Mouse (Mus musculus) heart, adult 11 months (tissue): ENCODE data around the gene Itk.

Experiments
- DNase-seq: peaks from one replicate; pipeline ENCODE4 v3.0.0; 2022

The Itk gene

DNA sequence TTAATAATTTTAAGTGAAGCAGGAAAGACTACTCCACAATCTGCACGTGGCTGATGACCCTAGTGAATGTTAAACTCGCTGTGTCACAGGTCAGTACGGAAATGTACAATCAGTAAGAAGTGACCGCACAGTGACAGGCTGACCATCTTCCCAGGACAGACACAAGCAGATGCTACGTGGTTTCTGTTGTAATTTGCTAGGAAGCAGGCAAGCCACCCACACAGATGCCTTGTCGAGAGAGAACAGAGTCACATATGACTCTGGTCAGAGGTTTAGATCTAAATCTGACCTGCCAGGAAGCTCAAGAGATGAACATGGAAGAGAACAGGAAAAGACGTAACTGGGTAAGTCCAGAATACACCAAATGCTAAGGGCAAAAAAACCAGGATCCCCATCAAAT, 3.6 kb upstream of the Itk start:
- DNase-seq: peak; percentile 37

DNA sequence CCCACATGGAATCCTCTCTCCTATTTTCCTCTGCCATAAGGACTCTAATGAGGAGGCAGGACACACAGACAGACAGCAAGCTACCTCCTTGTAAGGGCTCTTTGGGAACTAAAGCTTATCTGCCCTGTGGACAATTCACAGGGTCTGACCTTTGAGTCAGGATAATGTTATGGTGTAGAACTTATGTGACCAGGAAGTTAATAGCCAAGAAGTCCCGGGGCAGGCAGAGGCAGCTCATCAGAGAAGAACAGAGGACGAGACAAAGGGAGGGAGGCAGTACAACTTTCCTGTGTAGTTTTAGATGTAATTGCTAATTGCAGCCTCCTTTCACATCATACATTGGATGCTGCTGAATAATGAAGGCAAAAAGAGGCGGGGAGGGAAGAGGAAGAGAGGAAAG, 1.3 kb upstream of the Itk start:
- peak; percentile 62 for DNase-seq

DNA sequence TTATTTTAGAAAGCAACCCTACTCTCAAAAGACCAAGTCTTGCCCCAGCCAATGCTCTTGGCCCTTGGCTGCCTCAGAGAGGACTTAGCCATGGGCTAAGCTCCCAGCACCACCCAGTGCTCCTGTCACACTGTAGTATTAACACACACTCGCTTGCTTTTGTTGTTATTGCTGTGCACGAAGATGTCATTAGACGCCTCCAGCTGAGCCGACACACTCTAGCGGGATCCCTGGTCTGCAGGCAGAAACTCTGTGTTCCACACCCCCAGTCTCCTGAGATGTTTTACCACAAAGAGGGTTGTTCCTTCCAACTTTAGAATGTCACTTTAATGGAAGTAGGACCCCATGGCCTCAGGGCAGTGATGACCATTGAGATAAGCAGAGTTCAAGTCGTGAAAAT, 877 bp downstream of the Itk start:
- DNase-seq: peak; percentile 84

DNA sequence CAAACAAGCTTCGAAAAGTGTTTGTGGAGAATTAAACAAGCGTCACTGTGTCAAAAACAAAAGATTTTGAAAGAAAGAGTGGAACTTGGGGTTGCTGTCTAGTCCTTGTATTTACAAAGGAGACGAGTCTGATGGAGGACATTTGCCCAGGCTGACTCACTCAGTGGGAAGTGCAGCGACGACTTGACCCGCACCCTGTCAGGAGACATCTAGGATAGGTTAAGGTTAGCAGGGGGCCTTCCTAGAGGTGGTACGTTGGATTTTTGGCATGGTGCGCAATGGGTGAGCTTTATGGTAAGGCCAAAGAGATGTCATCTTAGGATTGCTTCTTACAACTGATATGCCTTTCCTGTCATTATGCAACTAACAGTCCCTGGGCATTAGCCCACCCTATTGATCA, 2.3 kb downstream of the Itk start:
- DNase-seq: peak; percentile 66

DNA sequence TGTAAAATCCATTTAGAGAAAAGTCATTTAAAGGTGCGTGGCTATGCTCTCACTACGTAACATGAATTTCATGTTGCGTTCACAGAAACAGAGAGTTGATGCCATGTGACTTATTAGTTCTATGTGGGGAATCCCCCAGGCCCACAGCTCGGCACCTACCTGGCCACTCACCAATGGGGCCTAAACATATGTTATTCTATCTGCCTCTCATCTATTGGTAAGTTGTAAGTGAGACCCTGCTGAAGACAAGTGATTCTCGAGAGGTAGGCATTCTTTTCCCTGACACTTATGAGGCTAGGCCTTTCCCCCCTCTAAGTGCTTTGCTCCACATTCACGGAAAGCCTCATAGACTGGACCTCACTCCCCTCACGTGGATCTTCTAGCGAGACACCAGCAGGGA, 2.8 kb downstream of the Itk start:
- peak; percentile 50 for DNase-seq

DNA sequence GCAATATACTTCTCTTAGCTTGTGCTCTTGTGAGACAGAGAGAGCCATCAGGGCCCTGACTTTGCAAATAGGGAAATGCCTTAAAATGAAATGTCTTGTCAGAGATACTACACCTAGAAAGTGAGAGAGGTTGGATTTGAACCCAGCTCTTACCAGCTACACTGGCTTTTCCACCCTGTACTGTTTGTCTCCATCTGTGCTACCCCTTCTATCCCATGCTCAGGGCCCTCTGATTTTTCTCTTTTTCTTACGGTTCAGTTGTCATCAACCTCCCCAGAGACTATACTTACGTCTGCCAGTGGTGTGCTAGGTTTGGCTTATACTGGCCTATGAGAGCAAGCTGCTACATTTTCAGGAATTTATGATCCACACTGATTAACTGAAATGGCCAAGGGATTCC, 4.4 kb downstream of the Itk start:
- DNase-seq: peak; percentile 52

DNA sequence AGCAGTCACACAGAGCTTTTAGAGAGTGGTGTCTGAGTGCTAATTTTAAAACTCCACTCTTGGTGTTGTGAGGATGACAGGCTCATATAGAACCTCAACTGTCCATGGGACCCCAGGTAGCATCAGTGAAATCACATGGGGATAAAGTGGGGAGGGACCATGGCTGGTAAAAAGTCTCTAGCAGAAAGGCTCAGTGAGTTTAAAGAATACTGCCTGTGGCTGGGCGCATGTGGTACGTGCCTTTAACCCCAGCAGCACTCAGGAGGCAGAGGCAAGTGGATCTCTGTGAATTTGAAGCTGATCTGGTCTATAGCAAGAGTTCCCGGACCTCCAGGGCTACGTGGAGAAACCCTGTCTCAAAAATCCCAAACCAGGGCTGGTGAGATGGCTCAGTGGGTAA, 6.8 kb downstream of the Itk start:
- peak; percentile 74 for DNase-seq

DNA sequence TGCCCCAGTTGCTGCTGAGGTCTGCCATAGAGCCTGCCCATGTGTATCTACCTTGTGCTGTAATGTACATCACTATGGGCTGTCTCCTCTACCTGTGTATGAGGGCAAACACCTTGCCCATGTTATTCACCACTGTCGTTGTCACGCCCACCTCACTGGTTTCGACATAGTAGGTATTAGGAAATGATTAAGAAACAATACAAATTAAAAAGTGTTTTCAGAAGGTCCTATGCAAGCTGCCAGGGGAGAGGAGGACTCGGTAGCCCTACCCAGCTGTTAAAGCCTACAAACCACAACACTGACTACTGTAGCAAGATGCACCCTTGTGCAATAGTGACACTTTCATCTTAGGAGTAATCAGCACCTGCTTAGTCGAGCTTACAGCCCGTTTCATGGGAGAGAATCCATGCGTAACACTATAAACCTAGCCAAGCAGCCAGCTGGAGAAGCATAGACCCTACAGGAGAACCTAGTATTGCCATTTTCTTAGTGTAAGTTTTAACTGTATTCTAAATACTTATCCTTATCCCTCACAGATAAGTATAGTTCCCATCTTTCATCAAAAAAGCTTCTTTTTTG, 9.1 kb downstream of the Itk start:
- peak; percentile 68 for DNase-seq

DNA sequence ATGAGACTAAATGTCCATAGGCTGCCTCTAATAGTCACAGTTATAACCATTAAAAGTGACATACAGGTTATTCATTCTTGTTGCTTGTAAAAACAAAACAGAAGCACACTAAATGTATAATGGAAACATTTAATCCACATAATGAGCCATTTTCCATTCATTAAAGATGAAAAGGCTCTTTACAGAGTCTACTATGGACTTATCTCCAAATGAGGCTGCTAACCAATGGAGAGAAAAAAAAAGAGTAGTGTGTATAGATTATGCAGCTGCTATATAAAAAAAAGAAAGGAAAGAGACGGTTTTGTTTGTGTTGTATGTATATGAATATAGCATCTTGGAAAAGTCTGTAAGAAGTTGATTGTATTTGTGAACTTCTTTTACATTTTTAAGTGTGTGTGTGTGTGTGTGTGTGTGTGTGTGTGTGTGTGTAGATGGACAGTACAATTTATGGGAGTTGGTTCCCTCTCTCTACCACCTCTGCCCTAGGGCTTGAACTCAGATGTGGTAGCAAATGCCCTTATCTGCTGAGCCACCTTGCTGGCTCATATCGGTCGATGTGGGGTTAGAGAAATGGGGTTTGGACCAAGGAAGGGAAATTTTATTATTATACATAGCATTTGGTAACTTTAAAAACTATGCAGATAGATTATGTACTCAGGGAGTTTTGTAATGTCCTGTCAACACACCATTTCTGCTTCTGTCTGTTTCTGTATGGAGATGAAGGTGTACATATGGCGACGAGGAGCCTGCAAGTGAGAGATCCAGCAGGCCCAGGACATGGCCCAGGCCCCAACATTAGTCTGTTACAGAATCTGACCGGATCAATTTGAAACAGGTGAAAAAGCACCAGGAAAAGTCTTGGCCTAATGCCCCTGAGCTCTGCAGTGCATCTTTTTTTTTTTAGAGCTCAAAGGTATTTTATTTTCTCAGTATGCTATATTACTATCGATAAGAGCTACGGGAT, 11.2 kb downstream of the Itk start:
- peak; percentile 14 for DNase-seq

DNA sequence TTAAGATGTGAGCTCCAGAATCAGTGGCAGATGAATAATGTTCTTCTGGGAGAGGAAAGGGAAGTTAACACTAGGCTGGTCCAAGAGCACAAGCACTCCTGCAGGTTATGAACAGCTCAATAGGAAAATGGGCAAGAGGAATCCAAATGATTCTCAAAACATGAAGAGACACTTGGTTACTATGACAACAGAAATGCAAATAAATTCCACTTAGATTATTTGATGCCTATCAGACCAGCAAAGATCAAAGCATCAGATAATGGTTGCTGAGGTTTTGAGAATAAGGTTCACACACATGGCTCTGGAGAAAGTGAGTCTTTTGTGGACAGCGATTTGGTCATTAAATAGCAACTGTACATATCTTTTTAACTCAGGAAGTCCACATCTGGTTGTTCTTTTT, 12.0 kb downstream of the Itk start:
- DNase-seq: no peak

DNA sequence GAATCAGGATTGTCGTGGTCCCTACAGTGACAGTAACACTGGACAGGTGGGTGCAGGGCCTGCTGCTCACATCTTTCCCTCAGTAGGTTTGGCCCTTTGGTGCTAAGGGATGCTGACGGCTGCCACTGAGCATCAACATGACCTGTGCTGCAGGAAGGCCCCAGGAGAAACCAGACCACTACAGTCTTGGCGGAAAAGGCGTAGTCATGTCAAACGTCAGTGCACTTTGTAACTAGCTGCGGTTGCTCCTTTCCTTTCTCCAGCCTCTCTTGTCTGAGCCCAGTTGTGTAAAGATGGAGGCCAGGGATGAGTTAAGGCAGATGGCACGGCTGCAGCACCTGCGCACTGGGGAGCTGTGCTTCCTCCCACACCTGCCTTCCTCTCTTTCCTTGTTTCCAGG, 14.3 kb downstream of the Itk start:
- DNase-seq: no peak

DNA sequence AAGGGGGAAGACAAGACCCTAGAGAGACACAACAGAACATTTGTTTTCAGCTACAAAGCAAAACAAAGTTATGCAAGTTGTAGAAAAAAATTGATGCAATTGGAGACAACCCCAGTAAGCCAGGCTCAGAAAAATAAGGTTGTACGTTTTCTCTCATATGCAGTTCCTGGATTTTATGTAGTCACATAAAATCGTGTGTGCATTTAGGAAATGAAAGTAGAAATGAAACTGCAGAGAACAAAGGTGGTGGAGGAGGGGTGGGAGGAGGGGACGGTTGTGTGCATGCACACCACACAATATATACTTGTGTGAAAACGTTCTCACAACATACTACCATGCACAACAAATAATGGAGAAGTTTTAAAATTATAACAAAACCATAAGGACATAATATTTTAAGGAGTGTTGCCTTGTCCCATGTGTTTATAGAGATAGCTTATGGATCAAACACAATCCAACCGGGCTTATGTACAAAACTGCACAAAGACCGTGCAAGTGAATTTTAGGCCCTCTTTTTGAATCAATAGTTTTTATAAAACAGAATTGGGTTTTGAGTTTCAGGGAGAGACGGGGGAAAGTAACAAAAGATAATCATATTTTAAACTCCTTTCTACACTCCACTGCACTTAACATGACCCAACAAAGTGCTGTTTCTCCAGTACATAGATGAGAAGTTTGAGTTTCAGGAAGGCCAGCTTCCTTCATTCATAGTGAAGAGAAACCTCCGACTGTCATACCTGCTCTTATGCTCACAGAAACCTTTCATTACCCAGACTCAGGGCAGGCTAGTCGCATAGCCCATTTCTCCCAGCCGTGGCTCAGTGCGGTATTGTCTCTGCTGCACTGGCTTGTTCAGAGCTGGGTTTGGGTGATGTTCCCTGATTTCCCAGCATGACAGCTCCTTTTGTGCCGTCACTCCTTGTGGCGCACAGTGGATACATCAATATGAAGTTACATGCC, 16.0 kb downstream of the Itk start:
- no peak for DNase-seq

DNA sequence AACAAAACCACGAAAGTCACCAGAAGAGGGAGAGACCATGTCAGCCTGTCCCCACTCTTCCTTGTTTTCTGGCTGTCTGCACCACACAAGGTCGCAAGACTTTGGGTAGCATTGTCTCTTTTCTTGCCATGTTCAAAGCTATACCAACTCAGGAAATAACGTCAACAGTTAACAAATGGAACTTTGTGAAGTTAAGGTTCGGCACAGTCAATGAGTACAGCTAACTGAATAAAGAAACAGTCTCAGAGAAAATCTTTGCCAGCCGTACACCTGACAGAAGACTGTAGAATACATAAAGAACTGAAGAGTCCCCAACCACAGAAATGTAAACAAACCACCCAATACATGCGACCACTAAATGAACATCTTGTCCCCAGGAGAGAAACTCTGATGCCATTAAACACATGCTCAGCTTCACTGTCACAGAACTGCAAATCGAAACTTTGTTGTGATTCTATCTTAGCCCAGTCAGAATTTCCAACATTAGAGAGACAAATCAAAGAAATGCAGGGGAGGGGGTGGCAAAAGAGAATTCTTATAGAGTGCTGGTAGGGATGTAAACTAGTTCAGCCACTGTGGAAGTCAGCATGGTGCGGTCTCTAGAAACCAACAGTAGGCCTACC, 16.9 kb downstream of the Itk start:
- peak; percentile 65 for DNase-seq

DNA sequence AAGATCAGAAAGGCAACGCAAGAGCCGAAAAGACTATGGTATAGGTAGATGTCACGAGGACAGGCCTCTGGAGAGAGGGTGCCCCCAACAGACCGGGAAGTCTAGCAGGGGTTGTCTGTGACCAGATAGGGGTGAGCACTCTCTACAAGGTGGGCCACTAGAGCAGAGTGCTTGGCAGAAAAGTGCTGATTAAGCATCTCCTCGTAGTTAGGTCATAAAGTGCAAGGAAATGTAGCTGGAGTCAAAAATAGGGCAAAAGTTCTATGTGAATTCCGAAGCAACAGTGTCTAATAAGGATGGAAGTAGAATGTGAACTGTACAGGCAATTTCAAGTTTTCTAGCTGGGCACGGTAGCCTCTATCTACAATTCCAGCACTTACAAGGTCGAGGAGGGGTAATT, 18.1 kb downstream of the Itk start:
- no peak for DNase-seq

DNA sequence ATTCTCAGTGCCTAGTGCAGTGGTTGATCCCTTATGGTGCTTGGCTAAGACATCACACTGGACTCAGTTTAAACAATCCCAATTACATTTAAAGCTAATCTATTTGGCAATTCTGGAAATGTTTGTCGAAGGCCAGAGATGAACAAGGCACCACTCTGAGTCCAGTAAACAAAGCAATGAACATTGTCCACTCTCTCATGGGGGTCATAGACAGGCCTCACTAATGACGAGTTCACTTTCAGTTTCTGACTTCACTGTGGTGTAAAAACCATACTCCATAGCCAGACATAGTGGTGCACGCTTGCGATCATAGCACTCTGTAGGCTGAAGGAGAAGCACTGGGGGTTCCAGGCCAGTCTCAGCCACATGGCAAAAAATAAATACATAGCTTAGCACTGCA, 18.9 kb downstream of the Itk start:
- DNase-seq: no peak

DNA sequence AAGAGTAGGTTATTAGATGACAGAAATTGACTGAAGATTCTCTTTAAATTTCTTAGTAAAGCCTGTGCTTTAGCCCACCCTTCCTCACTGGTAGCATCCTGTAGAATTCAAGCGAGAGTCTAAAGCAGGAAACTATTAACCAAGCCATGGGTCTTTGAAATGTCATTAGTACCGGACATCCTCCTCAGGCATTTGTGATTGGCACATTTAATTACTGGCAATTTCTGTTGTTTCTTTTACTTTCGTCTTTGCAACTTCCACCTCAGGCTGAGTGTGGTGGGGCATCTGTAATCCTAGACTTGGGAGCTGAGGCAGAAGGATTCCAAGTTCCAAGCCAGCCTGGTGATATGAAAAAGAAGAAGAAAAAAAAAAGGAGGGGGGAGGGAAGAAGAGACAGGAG, 23.0 kb downstream of the Itk start:
- DNase-seq: no peak

DNA sequence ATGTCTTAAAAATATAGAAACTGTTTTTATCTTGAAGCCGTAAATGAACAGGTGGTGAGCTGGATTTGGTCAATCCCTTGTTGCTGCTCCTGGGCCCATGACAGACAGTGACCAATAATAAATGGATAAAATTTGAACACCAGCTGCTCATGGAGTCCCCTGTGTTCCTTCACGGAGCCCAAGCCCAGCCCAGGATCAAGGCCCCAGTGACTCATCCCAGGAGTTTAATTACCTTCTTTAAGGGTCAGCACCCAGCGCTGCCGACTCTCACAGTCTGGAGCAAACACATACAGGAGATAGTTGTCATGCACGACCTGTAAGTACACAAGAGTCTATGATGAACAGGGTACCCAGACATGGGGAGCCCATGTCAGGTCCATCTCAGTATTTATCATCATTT, 23.6 kb downstream of the Itk start:
- DNase-seq: peak; percentile 53

DNA sequence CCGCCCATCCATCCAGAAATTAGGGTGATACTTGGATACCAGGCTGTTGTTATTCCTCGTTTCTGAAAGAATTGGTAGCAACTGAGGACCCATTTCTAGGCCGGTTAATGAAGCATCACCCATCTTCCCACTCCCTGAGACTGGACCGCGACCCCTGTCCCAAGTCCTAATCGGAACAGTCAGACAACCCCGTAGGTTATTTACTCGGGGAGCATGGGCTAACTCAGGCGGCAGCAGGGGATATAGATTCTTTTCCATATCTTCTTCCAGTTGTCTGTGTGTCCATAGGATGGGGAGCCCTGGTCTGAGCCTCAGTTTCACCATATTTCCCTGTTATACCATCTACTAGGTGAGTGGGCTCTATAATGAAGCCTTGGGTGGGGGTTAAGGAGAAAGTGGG, 25.5 kb downstream of the Itk start:
- DNase-seq: peak; percentile 63

DNA sequence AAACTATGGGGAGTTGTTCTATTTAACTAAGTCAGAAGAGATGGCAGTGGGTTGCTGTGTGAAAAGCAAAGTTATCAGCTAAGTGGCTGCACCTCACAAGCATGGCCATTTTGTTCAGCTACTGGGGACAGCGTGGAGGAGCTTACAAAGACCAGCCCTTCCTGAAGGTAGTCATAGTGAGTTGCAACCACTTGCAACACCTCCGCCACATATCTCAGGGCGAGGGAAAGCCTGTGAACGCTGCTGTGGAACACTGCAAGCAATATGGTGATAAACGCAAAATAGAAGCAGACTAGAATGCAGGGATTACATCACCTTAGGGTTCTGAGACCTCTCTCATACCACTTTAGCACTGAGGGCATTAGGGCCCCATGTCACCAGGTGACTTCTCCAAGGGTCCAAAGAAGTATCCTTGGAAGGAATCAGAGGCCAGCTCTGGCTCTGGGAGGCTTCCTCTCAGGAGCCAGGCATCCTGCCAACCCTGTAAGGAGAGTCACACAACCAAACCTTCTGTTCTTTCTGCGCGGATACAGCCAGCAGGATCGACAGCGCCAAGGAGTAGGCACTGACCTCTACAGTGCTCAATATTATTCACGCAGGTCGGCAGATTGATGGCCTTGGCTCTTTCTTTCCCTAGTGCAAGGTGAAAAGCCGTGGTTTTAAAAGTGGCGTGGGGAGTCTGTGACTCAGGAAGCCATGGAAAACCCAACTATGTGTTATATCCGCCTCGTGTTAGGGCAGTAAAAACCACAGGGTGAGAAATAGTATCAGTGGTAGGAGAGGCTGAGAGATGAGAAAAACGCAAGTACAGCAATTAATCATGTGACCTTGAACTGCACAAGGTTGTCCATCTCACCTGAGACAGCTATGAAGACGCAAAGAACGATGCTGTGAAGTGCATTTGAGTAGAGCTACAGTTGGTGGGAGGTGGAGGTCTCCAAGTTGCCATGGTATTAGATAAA, 27.0 kb downstream of the Itk start:
- peak; percentile 57 for DNase-seq

DNA sequence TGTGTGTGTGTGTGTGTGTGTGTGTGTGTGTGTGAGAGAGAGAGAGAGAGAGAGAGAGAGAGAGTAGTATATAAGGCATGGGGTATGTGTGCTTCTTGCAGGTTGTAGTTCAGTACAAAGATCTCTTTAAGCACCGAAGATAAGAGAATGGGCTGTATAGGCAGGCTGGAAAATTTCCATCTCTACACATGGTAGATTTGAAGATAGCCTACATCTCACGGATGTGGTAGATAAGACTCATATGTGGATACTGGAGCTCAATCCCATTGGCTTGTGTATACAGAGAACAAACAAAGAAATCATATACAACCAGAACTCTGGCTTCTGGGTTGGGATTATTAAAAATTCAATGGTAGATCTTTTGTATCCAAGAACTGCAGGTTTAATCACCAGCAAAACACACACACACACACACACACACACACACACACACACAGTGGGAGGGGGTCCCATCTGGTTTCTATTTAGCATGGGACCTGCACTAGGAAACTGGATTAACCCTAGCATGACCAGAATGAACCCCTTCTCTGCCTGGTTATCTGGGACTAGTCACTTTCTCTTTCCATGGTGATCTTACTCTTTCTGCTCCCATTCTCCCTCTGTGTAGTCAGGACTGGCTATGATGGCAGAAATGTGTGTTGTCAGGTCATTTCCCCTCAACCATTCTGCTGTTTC, 28.2 kb downstream of the Itk start:
- DNase-seq: no peak

DNA sequence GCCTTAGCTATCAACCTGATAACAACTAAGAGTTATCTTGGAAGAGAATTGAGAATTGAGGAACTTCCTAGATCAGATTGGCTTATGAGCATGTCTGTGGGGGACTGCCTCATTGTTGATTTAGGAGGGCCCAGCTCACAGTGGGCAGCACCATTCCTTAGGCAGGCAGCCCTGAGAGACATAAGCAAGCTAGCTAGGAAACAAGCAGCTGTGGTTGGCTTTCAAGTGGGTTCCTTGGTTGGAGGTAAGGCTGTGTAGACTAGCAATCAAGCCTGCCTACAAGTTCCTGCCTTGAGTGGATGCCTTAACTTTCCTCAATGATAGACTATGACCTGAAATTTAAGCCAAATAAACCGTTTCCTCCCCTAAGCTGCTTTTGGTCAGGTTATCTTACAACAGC, 30.9 kb downstream of the Itk start:
- DNase-seq: no peak
